Mouse (Mus musculus): ENCODE measurements around the gene Zcchc8. TPM values are rescaled to one million over a fixed set of nuclear protein-coding genes. Genes with fewer than 3 reads are reported as not detected.

Zcchc8 gene
- polyA plus RNA-seq, 1 experiment from 2014 or later, result 97.5 TPM

Other genes with a start within 250 kb of the Zcchc8 start
- gene Lrrc43, start 231.8 kb downstream of the Zcchc8 start, polyA plus RNA-seq (2014; fragmentation: Nextera tagmentation; extraction: Ambion mirVana), result not detected in 2 replicates
- not detected in 2 replicates for gene Il31, start 231.6 kb downstream of the Zcchc8 start, polyA plus RNA-seq (2014; fragmentation: Nextera tagmentation; extraction: Ambion mirVana)
- gene B3gnt4, start 210.6 kb downstream of the Zcchc8 start, polyA plus RNA-seq (2014; fragmentation: Nextera tagmentation; extraction: Ambion mirVana), result 0.25 TPM in 1 of 2 replicates, not detected in the other
- gene Diablo, start 196.9 kb downstream of the Zcchc8 start, polyA plus RNA-seq (2014; fragmentation: Nextera tagmentation; extraction: Ambion mirVana), result 109 and 113 TPM in 2 replicates
- 7.0 and 8.7 TPM in 2 replicates for gene Gm49027, start 195.6 kb downstream of the Zcchc8 start, polyA plus RNA-seq (2014; fragmentation: Nextera tagmentation; extraction: Ambion mirVana)
- gene Vps33a, start 148.1 kb downstream of the Zcchc8 start, polyA plus RNA-seq (2014; fragmentation: Nextera tagmentation; extraction: Ambion mirVana), result 25.4 and 27.2 TPM in 2 replicates
- gene Clip1, start 36.5 kb downstream of the Zcchc8 start, polyA plus RNA-seq (2014; fragmentation: Nextera tagmentation; extraction: Ambion mirVana), result 39.5 and 40.5 TPM in 2 replicates
- 139 and 142 TPM in 2 replicates for gene Rsrc2, start 28.3 kb upstream of the Zcchc8 start, polyA plus RNA-seq (2014; fragmentation: Nextera tagmentation; extraction: Ambion mirVana)
- gene Kntc1, start 28.6 kb upstream of the Zcchc8 start, polyA plus RNA-seq (2014; fragmentation: Nextera tagmentation; extraction: Ambion mirVana), result 33.9 and 35.7 TPM in 2 replicates
- 1.6 and 2.1 TPM in 2 replicates for gene Hcar2, start 144.4 kb upstream of the Zcchc8 start, polyA plus RNA-seq (2014; fragmentation: Nextera tagmentation; extraction: Ambion mirVana)
- 1.6 and 2.3 TPM in 2 replicates for gene Hcar1, start 158.9 kb upstream of the Zcchc8 start, polyA plus RNA-seq (2014; fragmentation: Nextera tagmentation; extraction: Ambion mirVana)
- 140 and 143 TPM in 2 replicates for gene Denr, start 186.1 kb upstream of the Zcchc8 start, polyA plus RNA-seq (2014; fragmentation: Nextera tagmentation; extraction: Ambion mirVana)
- 3.7 and 4.0 TPM in 2 replicates for gene Gm43518, start 206.3 kb upstream of the Zcchc8 start, polyA plus RNA-seq (2014; fragmentation: Nextera tagmentation; extraction: Ambion mirVana)
- 9.0 and 9.3 TPM in 2 replicates for gene Ccdc62, start 209.6 kb upstream of the Zcchc8 start, polyA plus RNA-seq (2014; fragmentation: Nextera tagmentation; extraction: Ambion mirVana)